Mouse (Mus musculus) CH12.LX (cell line): ENCODE measurements around the gene Pick1. TPM values are rescaled to one million over a fixed set of nuclear protein-coding genes. Genes with fewer than 3 reads are reported as not detected.

Experiments used
- DNase-seq: peaks from one replicate; pipeline ENCODE4 v3.0.0-alpha.2; 2013; ENCODE audit errors: extremely low read depth
- H3K27ac ChIP-seq: 2 replicates; pipeline ENCODE4 v1.5.1; 2012; ENCODE audit warnings: low read depth, mild to moderate bottlenecking, control low read depth, moderate library complexity; ENCODE audit not compliant: insufficient read depth
- H3K27me3 ChIP-seq: replicated peaks from 2 replicates; pipeline ENCODE3; 2012; ENCODE audit warnings: inconsistent platforms
- H3K36me3 ChIP-seq, 2 experiments: replicated peaks in 1 of 2; 2 replicates each; pipeline versions ENCODE3 to v1.6.1; 2012; ENCODE audit warnings: inconsistent platforms in 1 of 2, low read length in 1 of 2, mild to moderate bottlenecking in 1 of 2, mixed read lengths in 1 of 2, moderate library complexity in 1 of 2; ENCODE audit not compliant: control insufficient read depth in 1 of 2, insufficient read depth in 1 of 2
- H3K4me1 ChIP-seq, 2 experiments: 2 replicates each; pipeline ENCODE4 v1.6.1; 2012; ENCODE audit warnings: inconsistent platforms in 1 of 2, moderate library complexity in 1 of 2; ENCODE audit not compliant: insufficient read depth in 2 of 2, control insufficient read depth in 1 of 2
- H3K4me2 ChIP-seq: 2 replicates; pipeline ENCODE4 v1.6.1; 2012; ENCODE audit warnings: low read depth, mild to moderate bottlenecking, control low read depth; ENCODE audit not compliant: poor library complexity, insufficient read depth, severe bottlenecking
- H3K4me3 ChIP-seq, 3 experiments: fragments of 150-350 bp in 1 of 3; sonication (generic) in 1 of 3; replicated peaks in 1 of 3; 2 replicates each; pipeline versions ENCODE3 to v1.5.1; 2011 to 2012; ENCODE audit warnings: low read depth in 2 of 3, low read length in 2 of 3, mild to moderate bottlenecking in 2 of 3, moderate library complexity in 2 of 3, control low read depth in 1 of 3, improper control_type of control experiment in 1 of 3, inconsistent platforms in 1 of 3, mixed read lengths in 1 of 3; ENCODE audit not compliant: poor library complexity in 1 of 3
- H3K79me2 ChIP-seq: replicated peaks from 2 replicates; pipeline ENCODE4 v1.6.1; 2012; ENCODE audit warnings: mild to moderate bottlenecking, moderate library complexity; ENCODE audit not compliant: control insufficient read depth, poor library complexity, insufficient read depth, severe bottlenecking; ENCODE audit errors: extremely low read depth
- H3K9ac ChIP-seq: 2 replicates; pipeline ENCODE4 v1.6.1; 2012; ENCODE audit warnings: low read depth, mild to moderate bottlenecking, control low read depth, moderate library complexity; ENCODE audit not compliant: insufficient read depth
- H3K9me3 ChIP-seq: replicated peaks from 2 replicates; pipeline ENCODE3; 2012; ENCODE audit warnings: low read length, inconsistent platforms, mixed read lengths
- E2F4 ChIP-seq: IDR thresholded peaks from 2 replicates; pipeline ENCODE4 v1.6.1; 2011; ENCODE audit warnings: low read depth, low read length, improper control_type of control experiment; ENCODE audit not compliant: insufficient replicate concordance
- EP300 ChIP-seq: IDR thresholded peaks from 2 replicates; pipeline ENCODE4 v1.6.1; 2011; ENCODE audit warnings: low read length, improper control_type of control experiment
- GABPA ChIP-seq: IDR thresholded peaks from 2 replicates; pipeline ENCODE4 v1.6.1; 2012; ENCODE audit warnings: low read depth, low read length, improper control_type of control experiment, inconsistent platforms; ENCODE audit not compliant: insufficient replicate concordance
- JUN ChIP-seq: IDR thresholded peaks from 2 replicates; pipeline ENCODE4 v1.6.1; 2011; ENCODE audit warnings: low read depth, mild to moderate bottlenecking, low read length, improper control_type of control experiment, moderate library complexity; ENCODE audit not compliant: insufficient read depth
- MEF2A ChIP-seq: IDR thresholded peaks from 2 replicates; pipeline ENCODE4 v1.6.1; 2014; ENCODE audit warnings: low read depth, mild to moderate bottlenecking, inconsistent platforms, low read length, improper control_type of control experiment, borderline replicate concordance
- MXI1 ChIP-seq: IDR thresholded peaks from 2 replicates; pipeline ENCODE4 v1.6.1; 2011; ENCODE audit warnings: mild to moderate bottlenecking, low read depth, low read length, improper control_type of control experiment
- MYC ChIP-seq: IDR thresholded peaks from 2 replicates; pipeline ENCODE4 v1.6.1; 2011; ENCODE audit warnings: low read depth, mild to moderate bottlenecking, improper control_type of control experiment, low read length
- NELFE ChIP-seq: IDR thresholded peaks from 2 replicates; pipeline ENCODE4 v1.6.1; 2011; ENCODE audit warnings: low read depth, low read length, improper control_type of control experiment
- NRF1 ChIP-seq: IDR thresholded peaks from 2 replicates; pipeline ENCODE4 v1.6.1; 2014; ENCODE audit warnings: low read depth, mild to moderate bottlenecking, inconsistent platforms, low read length, improper control_type of control experiment, moderate library complexity
- PAX5 ChIP-seq: IDR thresholded peaks from 2 replicates; pipeline ENCODE4 v1.6.1; 2012; ENCODE audit warnings: low read length, inconsistent platforms, mixed read lengths
- POLR2A ChIP-seq: IDR thresholded peaks from 2 replicates; pipeline ENCODE4 v1.6.1; 2011; ENCODE audit warnings: low read depth, mild to moderate bottlenecking, improper control_type of control experiment, low read length
- POLR2AphosphoS2 ChIP-seq: IDR thresholded peaks from 2 replicates; pipeline ENCODE4 v1.6.1; 2011; ENCODE audit warnings: low read depth, low read length, improper control_type of control experiment
- SMC3 ChIP-seq: IDR thresholded peaks from 2 replicates; pipeline ENCODE4 v1.6.1; 2011; ENCODE audit warnings: low read depth, low read length, improper control_type of control experiment
- TBP ChIP-seq: conservative IDR thresholded peaks from 2 replicates; pipeline ENCODE4 v1.6.1; 2011; ENCODE audit warnings: low read depth, low read length, improper control_type of control experiment
- USF1 ChIP-seq: IDR thresholded peaks from 2 replicates; pipeline ENCODE4 v1.6.1; 2014; ENCODE audit warnings: low read depth, mild to moderate bottlenecking, inconsistent platforms, low read length, improper control_type of control experiment
- USF2 ChIP-seq: conservative IDR thresholded peaks from 2 replicates; pipeline ENCODE4 v1.6.1; 2011; ENCODE audit warnings: low read depth, low read length, improper control_type of control experiment
- ZKSCAN1 ChIP-seq: IDR thresholded peaks from 2 replicates; pipeline ENCODE4 v1.6.1; 2012; ENCODE audit warnings: low read depth, inconsistent platforms, low read length, improper control_type of control experiment, borderline replicate concordance
- ZMIZ1 ChIP-seq: IDR thresholded peaks from 2 replicates; pipeline ENCODE4 v1.6.1; 2012; ENCODE audit warnings: low read depth, mild to moderate bottlenecking, inconsistent platforms, low read length, improper control_type of control experiment
- dilution Hi-C: fragments of 300-500 bp; cut with MboI; formaldehyde crosslinking; loops from 2 replicates; pipeline ENCODE4 v1.14.3; 2020; ENCODE audit warnings: low sequenced_read_pairs; ENCODE audit not compliant: extremely low pct_unique_long_range_greater_than_20kb, extremely low pct_ligation_motif_present
- in situ Hi-C: fragments of 300-500 bp; cut with MboI; formaldehyde crosslinking; loops from 3 replicates; pipeline ENCODE4 v1.14.3; 2019; ENCODE audit warnings: low sequenced_read_pairs, low pct_ligation_motif_present, low pct_unique_long_range_greater_than_20kb, mixed read lengths
- polyA plus RNA-seq: library from polyadenylated mRNA; unstranded; fragments of >175 nt; gene quantifications from 2 replicates; pipeline ENCODE4 v1.2.1, GENCODE M21; 2012; ENCODE audit warnings: low read depth; ENCODE audit not compliant: insufficient read length
- total RNA-seq, 2 experiments: library from RNA; depleted of rRNA; stranded (reverse); fragments of 300-350 nt in 1 of 2; fragments of >200 nt in 1 of 2; gene quantifications; 2 replicates each; pipeline ENCODE4 v1.2.3; 2012 to 2014

The Pick1 gene
- total and polyA plus RNA-seq, 3 experiments, result 13.9 to 23.4 (median 14.9) TPM

DNA sequence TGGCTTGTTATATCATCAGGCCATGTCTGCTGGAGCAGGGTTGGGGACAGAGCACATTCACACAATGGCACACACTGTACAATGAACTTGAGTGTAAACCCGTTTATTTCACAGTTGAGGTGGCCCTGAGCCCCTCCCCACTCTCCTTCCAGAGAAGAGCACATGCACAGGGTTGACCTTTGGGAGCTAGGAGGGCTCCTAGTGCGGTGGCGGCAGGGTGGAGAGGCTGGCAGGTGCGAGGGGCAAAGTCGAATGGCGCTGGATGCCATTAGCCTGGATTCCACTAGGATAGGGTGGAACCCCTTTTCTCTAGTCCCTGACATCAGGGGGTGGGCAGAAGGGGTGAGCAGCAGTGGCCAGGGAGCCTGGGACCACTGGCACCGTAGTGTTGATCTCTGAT lies 57.2 kb downstream of the Pick1 start:
- Histone ChIP-seq H3K4me2 (no peak overlapping the region), H3K27ac (no peak overlapping the region), H3K79me2 (no peaks in the 10 kb centered on the region), H3K4me3 (no peak overlapping the region), H3K4me1 (peaks cover 4 to 9% of the 10 kb centered on the region in 2 experiments; a peak in 3 of 4 replicates), H3K36me3 (peaks cover 44 to 79% of the 10 kb centered on the region in 2 experiments), H3K27me3 (no peaks in the 10 kb centered on the region), H3K9me3 (no peaks in the 10 kb centered on the region), H3K9ac (no peak overlapping the region)
- dilution Hi-C loops, result no loop called here
- TF ChIP-seq TBP (no peak), POLR2A (no peak), GABPA (no peak), USF1 (no peak), NRF1 (no peak), SMC3 (no peak), ZMIZ1 (no peak), ZKSCAN1 (no peak), POLR2AphosphoS2 (no peak), USF2 (no peak)
- in situ Hi-C loops, result loop anchor here (5.0 kb wide), 2 partner anchors 36 to 181 kb away; no protein-coding TSS in a partner anchor
- DNase-seq, result no peak

DNA sequence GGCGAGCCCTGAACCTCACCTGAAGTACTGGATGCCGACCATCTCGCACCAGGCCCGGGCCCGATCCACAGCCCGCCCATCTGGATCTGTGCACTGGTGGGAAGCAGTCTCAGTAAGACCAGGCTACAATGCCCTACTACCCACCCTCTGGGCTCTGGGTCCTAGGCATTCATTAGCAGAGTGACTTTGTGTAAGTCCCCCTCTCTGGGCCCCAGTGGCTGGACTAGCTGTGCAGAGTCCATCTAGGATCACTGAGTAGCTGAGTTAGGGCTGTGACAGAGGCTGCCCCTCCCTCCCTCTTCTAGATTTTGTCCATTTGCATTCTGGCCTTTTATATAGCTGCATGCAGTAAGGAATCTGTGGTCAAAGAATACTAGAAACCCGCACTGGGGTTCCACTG lies 58.1 kb downstream of the Pick1 start:
- H3K9me3 ChIP-seq, result no peaks in the 10 kb centered on the region
- H3K4me1 ChIP-seq, result peaks cover 4 to 9% of the 10 kb centered on the region in 2 experiments; a peak in 3 of 4 replicates
- no peak for DNase-seq
- dilution Hi-C loops, result no loop called here
- in situ Hi-C loops, result loop anchor here (5.0 kb wide), 2 partner anchors 35 to 180 kb away; no protein-coding TSS in a partner anchor
- no peak for TF ChIP-seq PAX5
- TF ChIP-seq JUN, result no peak
- TF ChIP-seq NRF1, result no peak
- TF ChIP-seq, all 38 proteins: peak for 0
- Histone ChIP-seq H3K27me3 (no peaks in the 10 kb centered on the region), H3K27ac (no peak overlapping the region), H3K79me2 (no peaks in the 10 kb centered on the region), H3K9ac (no peak overlapping the region), H3K36me3 (peaks cover 48 to 88% of the 10 kb centered on the region in 2 experiments), H3K4me2 (no peak overlapping the region), H3K4me3 (no peak overlapping the region)

DNA sequence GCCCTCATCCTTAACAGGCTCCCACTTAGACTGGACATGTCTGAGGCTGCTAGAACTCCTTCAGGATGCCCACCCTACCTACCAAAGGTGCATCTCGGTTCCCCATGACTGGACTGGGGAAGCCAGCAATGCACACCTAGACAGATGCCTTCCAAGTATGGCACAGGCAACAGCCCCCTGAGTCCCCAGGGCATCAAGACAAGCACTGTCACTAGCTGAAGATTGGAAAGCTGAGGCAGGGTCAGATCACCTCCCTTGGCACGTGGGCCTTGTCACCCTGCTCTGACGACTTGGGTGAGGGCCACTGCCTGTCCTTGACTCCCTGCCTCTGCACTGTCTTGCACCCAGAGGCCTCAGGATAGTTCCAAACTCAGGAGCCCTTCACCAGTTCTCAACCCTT lies 59.4 kb downstream of the Pick1 start:
- Histone ChIP-seq H3K4me2 (no peak overlapping the region), H3K9ac (no peak overlapping the region), H3K4me1 (no peaks in the 10 kb centered on the region; a peak in 1 of 4 replicates), H3K79me2 (no peaks in the 10 kb centered on the region), H3K9me3 (no peaks in the 10 kb centered on the region), H3K27ac (no peak overlapping the region), H3K4me3 (no peak overlapping the region), H3K36me3 (peaks cover 52 to 92% of the 10 kb centered on the region in 2 experiments)
- DNase-seq, result no peak
- dilution Hi-C loops, result no loop called here
- in situ Hi-C loops, result loop anchor here (5.0 kb wide), 2 partner anchors 34 to 179 kb away; no protein-coding TSS in a partner anchor
- TF ChIP-seq MXI1, result no peak
- TF ChIP-seq EP300, result no peak
- TF ChIP-seq JUN, result no peak
- no peak for TF ChIP-seq POLR2AphosphoS2
- no peak for TF ChIP-seq NRF1
- no peak for TF ChIP-seq PAX5
- no peak for TF ChIP-seq NELFE
- TF ChIP-seq E2F4, result no peak
- no peak for TF ChIP-seq ZMIZ1
- no peak for TF ChIP-seq MYC
- no peak for TF ChIP-seq MEF2A
- TF ChIP-seq, all 38 proteins: peak for 0
- H3K27me3 ChIP-seq, result no peaks in the 10 kb centered on the region
